Mouse (Mus musculus) spleen, postnatal 36 days (tissue): ENCODE measurements around the gene Gm7102.
"Not testable (repeated sequence)": the region's sequence is repeated elsewhere in the genome, so short reads cannot be mapped to it uniquely, and the experiment has no call there.

Experiments
- DNase-seq, 2 experiments: peaks; one replicate each; pipeline ENCODE4 v3.0.0; 2022; ENCODE audit warnings: low spot score in 2 of 2, mixed read lengths in 1 of 2

Gene Gm7102

DNA sequence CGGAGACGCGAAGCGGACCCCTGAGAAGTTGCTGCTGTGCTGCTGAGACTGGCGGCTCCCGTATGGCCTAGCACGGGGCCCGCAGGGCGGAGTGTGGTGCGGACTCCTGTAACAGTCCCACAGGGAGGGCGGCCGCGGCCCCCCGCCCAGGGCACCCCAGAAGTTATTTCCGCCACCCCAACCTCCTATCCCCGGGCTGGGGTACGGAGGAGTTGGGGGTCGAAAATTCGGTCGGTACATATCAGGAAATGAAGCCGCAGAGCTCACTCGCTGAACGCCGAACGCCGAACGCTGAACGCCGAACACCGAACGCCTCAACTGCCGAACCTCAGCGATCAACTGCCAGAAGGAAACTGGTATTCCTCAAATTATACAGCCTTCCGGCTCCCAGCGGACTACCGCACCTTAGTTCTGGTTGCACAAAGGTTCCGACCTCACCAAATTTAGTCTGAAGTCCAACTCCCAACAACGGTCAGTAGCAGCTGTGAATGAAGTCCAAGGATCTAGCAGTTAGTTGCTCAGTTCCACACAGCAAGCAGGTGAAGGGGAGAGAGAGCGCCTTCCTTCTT lies at the start of gene Gm7102:
Gene Gm7102, minus strand, starts transcription at position 554 of the 569 bp plus-strand sequence.
- no peak for DNase-seq

DNA sequence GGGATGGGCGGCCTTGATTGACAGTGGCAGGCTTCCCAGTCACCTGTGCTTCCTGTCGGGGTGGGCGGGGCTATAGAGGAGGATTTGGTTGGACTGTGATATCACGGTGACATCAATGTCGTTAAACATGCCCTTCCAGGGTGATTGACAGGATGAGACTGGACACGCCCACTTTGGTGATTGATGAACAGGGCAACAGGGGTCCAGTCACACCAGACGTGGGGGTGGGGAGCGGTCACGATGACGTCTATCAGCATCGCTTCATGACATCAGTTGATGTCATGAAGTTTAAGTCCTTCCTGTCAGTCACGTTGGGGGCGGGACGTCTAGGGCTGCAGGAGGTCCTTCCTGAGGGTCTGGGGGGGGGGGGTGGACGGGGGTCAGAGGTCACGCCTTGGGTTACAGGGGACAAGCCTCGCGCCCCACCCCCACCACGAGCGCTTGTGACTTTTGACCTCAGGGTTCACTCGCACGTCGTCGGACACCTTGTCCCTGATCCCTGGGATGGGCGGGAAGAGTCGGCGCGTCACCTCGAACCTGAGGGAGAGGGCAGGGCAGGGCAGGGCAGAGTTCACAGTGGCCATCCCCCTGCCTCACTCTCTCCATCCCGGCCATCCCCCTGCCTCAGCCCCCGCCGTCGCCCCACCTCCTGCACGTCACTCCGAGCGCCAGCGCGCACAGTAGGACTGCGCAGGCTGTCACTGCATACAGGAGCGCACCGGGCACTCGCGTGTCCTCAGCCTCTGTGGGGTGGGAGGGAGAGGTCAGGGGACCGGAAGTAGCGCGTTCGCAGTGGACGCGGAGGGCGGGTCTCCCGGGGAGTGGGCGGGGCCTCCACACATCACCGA lies 48.8 kb upstream of the Gm7102 start:
- peak; percentile 8 to 26 for DNase-seq

DNA sequence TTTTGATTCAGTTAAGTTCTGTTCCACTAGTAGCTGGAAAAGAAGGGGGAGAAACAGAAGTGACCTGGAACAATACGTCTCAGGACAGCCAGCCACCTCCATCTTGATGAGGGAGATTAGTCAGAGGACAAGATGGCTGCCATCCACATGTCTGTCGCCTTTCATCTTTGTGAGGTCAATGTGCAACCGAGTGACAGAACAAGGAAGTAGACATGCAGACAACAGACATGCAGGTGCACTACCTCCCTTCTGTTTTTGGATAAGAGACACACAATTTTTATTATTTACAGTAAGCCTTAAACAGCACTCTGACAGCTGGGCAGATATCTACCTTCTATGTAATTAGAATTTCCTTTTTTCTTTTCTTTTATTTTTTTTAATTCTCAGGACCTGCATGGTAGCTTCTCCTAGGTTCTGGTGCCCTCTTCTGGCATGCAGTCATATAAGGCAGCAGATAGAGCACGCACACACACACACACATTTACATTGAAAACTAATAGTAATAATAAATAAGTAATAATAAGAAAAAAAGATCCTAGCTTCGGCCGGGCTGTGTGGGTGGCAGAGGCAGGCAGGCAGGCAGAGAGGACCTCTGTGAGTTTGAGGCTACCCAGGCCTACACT lies 47.7 kb upstream of the Gm7102 start:
- DNase-seq, result no peak

DNA sequence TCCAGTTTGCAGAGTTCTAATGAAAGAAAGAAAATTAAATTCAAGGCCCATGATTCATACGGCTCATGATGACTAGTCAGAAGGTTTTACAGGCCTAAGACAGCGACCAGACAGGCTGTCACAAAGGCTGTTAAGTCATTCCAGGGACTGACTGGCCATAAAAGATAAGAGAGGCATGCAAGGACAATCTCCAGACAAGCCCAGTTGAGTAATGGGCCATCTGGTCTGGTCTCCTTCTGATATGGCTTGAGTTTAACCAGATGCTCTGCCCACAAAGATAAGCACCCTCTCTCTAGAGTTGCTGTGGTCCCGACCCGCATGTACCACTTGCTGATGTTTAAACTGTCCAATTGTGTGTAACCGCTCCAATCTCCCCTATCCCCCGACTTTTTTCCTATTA lies 31.4 kb upstream of the Gm7102 start:
- not testable (repeated sequence) for DNase-seq

DNA sequence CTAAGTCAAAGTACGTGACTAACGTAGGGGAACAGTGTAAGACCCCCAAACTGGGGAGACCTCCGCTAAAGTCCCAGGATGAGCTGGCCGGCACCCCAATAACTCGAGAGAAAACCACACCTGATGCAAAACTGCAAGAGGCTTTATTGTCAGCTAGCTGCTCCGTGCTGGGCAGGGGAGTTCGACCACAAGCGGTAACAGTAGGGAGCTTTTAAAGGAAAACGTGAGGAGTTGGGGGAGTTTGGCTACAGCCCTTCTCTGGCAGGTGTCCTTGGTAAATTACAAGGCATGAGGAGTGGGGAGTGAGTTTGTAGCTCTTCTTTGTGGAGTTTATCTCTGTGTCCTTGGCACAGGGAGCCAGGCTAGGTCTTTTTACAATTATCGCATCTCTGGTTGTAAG lies 23.7 kb upstream of the Gm7102 start:
- peak in 1 of 2 experiments; percentile 20 for DNase-seq

DNA sequence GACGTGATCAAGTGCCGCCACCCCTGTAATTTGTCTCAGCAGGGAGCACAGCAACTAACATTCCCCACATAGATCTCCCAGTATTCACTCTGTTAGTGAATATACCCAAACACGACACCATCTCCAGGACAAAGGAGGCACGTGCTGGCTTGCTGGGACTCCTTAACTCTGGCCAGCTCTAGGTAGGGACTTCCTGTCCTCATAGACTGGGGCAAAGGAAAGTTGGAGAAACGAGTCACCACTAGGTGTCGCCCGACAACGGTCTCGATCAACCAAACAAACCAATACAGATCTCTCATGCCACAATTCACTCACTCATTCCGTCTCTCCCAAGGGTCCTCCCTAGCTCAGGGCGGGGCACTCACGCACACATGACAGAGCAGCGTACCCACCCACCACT lies 23.2 kb upstream of the Gm7102 start:
- DNase-seq, result peak; percentile 84 to 87

DNA sequence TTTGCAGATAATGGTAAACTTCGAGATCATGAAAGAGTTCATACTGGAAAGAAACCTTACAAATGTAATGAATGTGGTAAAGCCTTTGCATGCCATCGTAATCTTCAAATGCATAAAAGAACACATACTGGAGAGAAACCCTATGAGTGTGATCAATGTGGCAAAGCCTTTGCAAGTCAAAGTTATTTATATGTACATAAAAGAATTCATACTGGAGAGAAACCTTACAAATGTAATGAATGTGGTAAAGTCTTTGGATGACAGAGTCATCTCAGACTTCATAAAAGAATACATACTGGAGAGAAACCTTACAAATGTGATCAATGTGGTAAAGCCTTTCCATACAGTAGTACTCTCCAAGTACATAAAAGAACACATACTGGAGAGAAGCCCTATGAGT lies 7.5 kb upstream of the Gm7102 start, which contains the start of gene Gm6020:
Gene Gm6020, plus strand, starts transcription at position 301 of the 400 bp plus-strand sequence.
- not testable (repeated sequence) for DNase-seq

DNA sequence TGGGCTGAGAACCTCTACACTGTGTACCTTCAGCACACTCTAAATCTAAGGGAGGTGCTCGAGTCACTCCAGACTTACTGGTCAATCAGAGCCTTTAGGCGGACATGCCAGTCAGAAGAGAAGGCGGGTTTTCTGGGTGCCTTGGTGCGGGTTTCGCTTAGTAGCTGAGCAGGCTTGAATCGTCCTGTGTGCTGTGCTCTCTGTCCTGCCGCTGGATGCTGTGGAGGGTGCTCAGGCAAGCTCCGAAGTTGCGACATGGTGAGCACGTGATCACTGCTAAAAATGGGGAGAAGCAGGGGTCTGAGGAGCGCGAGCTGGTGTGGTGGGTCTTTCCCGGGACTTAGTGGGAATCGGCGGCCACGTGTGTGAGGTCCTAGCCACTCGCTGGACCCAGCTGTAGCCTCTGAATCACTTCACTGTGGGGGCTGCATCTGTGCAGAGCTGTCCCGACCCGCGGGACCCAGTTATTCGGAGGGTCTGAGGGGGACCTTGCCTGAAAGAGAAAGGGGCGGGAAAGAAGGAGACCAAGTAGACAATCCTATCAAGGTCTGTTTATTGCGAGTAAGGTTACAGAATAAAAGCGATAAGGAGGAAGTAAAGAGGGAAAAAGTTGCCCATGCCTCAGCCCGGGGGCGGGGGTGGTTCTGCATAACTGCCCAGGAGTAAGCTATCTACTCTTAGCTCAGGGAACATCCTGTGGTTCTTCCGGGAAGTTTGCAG lies 24.2 kb downstream of the Gm7102 start:
- DNase-seq, result peak; percentile 79 to 80

DNA sequence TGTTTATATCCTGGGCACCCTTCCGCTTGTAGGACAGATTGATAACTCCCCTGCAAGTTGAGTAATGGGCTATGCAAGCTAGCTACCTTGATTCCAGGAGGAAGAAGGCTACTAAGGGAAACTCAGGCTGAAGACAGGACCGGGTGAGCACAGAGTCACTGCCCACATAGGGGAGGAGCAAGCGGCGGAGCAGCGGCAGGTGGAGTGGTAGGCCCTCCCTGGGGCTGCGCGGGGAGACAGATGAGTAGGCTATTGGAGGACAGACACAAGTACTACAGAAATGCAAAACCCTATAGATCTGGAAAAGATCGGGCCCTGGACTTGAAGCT lies 24.8 kb downstream of the Gm7102 start:
- peak; percentile 60 to 65 for DNase-seq

DNA sequence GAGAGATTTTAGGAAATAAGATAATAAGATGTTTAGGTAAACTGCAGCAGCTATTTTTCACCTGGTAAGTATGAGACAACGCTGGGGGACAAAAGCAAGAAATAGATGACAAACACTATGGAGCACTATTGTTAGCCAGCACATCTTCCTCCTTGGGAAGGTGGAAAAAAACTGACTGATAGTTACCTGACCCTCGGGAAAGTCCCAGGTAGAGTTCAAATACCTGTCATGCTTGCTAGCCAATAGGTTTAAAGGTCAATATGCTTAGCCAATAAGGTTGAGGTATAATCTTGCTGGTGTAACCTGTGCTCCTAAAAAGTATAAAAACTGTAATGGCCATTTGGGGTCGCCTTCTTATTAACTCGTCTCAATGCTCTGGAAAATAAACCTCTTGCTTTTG lies 34.8 kb downstream of the Gm7102 start:
- DNase-seq, result no peak

DNA sequence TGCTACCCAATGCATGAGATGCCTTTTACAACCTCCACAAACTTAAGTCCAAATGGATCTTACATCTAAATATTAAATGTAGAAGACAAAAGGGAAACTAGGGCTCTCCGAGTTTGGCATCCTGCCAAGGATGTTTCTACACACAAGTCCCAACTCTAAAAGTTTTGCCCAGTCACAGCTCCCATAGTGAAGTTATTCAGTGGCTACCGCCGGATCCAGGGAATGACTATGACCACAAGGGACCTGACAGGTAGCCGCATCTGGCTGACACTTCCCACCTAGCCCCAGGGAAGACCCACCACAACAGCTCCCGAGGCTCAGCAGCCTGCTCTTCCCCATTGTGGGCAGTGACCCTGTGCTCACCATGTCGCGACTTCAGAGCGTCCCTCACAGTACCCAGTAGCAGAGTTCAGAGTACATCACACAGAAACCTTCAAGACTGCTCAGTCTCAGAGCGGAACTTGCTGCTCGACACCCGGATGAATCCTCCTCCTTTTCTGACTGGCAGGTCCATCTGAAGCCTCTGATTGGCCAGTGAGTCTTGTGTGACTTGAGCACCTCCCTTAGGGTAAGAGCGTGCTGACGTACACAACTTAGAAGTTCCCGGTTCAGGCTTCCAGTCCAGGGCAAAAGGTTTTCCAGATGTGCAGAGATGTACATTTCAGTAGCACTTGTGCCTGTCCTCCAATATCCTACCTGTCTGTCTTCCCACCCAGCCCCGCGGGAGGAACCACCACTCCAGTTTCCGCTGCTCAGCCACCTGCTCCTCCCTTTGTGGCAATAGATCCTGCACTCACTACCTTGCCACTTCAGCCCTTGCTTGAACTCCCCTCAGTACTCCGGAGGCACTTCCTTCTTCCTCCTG lies 35.5 kb downstream of the Gm7102 start, which contains the start of gene Zfp950:
Gene Zfp950, minus strand, starts transcription at position 499 of the 865 bp plus-strand sequence.
- DNase-seq, result peak; percentile 89 to 92

DNA sequence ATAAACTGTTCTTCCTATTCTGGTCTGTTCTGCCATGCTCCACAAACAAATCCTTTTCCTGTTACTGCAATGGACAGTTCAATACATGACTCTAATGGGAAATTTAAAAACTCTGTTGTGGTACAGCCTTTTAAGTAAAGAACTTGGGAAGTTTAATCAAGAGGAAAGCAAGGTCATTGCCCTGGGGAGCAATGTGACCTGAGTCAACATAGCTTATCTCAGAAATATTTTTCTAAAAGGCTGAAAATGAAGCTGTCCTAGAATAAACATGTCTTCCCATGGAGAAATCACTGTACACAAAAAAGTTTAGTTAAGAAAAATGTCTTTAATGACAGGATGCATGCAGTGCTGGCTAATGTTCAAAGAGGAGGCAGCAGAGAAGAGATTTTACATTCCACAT lies 37.5 kb downstream of the Gm7102 start:
- DNase-seq, result no peak

DNA sequence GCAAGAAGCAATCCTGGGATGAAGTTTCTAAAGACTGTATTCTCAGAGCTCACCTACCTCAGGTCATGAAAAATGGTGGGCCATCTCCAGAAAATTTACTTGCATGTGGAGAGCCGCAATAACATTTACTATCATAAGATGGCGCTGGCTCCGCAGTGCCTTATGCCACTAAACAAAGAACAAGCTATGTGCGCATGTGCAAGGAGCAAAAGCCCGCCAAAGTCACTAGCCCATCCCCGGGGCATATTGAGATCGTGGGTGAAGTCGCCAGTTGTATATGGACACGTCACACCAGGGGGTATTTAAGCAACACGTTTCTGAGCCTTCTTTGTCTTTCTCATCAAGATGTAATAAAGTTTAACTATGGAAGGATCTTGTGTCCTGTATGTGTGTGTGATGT lies 45.0 kb downstream of the Gm7102 start:
- DNase-seq, result no peak
